Mouse (Mus musculus) hematopoietic multipotent progenitor cell, adult 10-12 weeks (in vitro differentiated cells): ENCODE results near the gene Trp63. TPM values are rescaled to one million over a fixed set of nuclear protein-coding genes. Genes with fewer than 3 reads are reported as not detected.

Experiments used
- polyA plus RNA-seq: library from polyadenylated mRNA; stranded (reverse); fragments of >175 nt; gene quantifications from 2 replicates; pipeline ENCODE4 v1.2.3, GENCODE M21; 2012; ENCODE audit warnings: low replicate concordance

Trp63 gene
- 0.02 and 0.05 TPM in 2 replicates for polyA plus RNA-seq

GRCm38 (mm10) chr16:25683531-25684248 lies at the start of gene Trp63:
TSS of gene Trp63 (plus strand) at chr16:25683763.

